Mouse (Mus musculus) liver, embryonic 13.5 days (tissue): ENCODE results near the gene Colgalt1. TPM values are rescaled to one million over a fixed set of nuclear protein-coding genes. Genes with fewer than 3 reads are reported as not detected.

ENCODE experiments used
- ATAC-seq: fragments of 200-750 bp; cut with Nextera tagmentation; 2 replicates; pipeline ENCODE4 v1.8.0; 2017; ENCODE audit warnings: low read depth, mild to moderate bottlenecking, moderate number of reproducible peaks, moderate library complexity
- DNase-seq: peaks from one replicate; pipeline ENCODE4 v3.0.0; 2022
- H3K27ac ChIP-seq: fragments of 300-500 bp; sonication (generic); 2 replicates; pipeline ENCODE4 v1.5.1; 2015; ENCODE audit warnings: moderate library complexity, mild to moderate bottlenecking, inconsistent platforms
- H3K27me3 ChIP-seq: fragments of 300-500 bp; sonication (generic); 2 replicates; pipeline ENCODE4 v1.6.1; 2015; ENCODE audit warnings: mild to moderate bottlenecking, inconsistent platforms
- H3K36me3 ChIP-seq: fragments of 300-500 bp; sonication (generic); 2 replicates; pipeline ENCODE4 v1.6.1; 2015; ENCODE audit warnings: mild to moderate bottlenecking, inconsistent platforms
- H3K4me1 ChIP-seq: fragments of 300-500 bp; sonication (generic); replicated peaks from 2 replicates; pipeline ENCODE4 v1.6.1; 2015; ENCODE audit warnings: inconsistent platforms
- H3K4me2 ChIP-seq: fragments of 300-500 bp; sonication (generic); 2 replicates; pipeline ENCODE4 v1.6.1; 2015; ENCODE audit warnings: inconsistent platforms, mild to moderate bottlenecking, moderate library complexity
- H3K4me3 ChIP-seq: fragments of 300-500 bp; sonication (generic); replicated peaks from 2 replicates; pipeline ENCODE4 v1.5.1; 2015; ENCODE audit warnings: mild to moderate bottlenecking, inconsistent platforms
- H3K9ac ChIP-seq: fragments of 300-500 bp; sonication (generic); 2 replicates; pipeline ENCODE4 v1.6.1; 2015; ENCODE audit warnings: mild to moderate bottlenecking, inconsistent platforms
- H3K9me3 ChIP-seq: fragments of 300-500 bp; sonication (generic); replicated peaks from 2 replicates; pipeline ENCODE4 v1.6.1; 2016; ENCODE audit warnings: inconsistent platforms
- WGBS: fragments of 180-500 bp; shearing (Covaris S2); methylation state at CpG from one replicate; pipeline ENCODE4 v1.1.7; 2015; ENCODE audit not compliant: insufficient replicate concordance; 5-methylcytosine and 5-hydroxymethylcytosine counted together
- microRNA-seq: library from miRNA; unstranded; fragments of <30 nt; microRNA quantifications from one replicate; pipeline ENCODE4, GENCODE M21; 2016
- polyA plus RNA-seq: library from polyadenylated mRNA; unstranded; fragments of >200 nt; fragmentation: Nextera tagmentation; extraction: Ambion mirVana; gene quantifications from 2 replicates; pipeline ENCODE4 v1.2.1, GENCODE M21; 2015

Colgalt1 gene
- polyA plus RNA-seq, 1 experiment from 2014 or later, result 21.4 TPM

GRCm38 (mm10) chr8:71671549-71671965, 60.8 kb downstream of the Colgalt1 start, which contains the start of gene Unc13a:
Unc13a (minus strand) TSS chr8:71671757.
- 0% methylated on average over 41 of the region's 42 CpGs for WGBS
- DNase-seq (peak; percentile 81), ATAC-seq (peak; percentile 53)
- Histone ChIP-seq H3K4me1 (peaks cover 55% of the 10 kb centered on the region), H3K4me3 (peak within 1 kb of the TSS; percentile 58), H3K9ac (0 out of 2 replicates have a peak within 1 kb of the TSS, but pooled peaks have one; percentile 4), H3K4me2 (peak within 1 kb of the TSS; percentile 83), H3K27me3 (peaks cover 50% of the 10 kb centered on the region), H3K9me3 (no peaks in the 10 kb centered on the region), H3K27ac (no peak within 1 kb of the TSS), H3K36me3 (no peaks in the 10 kb centered on the region)

GRCm38 (mm10) chr8:71672168-71672735, 61.5 kb downstream of the Colgalt1 start:
- Histone ChIP-seq H3K27ac (no peak overlapping the region), H3K9me3 (no peaks in the 10 kb centered on the region), H3K4me2 (peak overlapping the region; percentile 83), H3K4me3 (peak overlapping the region; percentile 58), H3K4me1 (peaks cover 62% of the 10 kb centered on the region), H3K27me3 (peaks cover 43% of the 10 kb centered on the region), H3K36me3 (no peaks in the 10 kb centered on the region), H3K9ac (0 out of 2 replicates have a peak overlapping the region, but pooled peaks have one; percentile 4)
- ATAC-seq, result no peak
- no peak for DNase-seq
- 64% methylated on average over 6 of the region's 6 CpGs for WGBS

- Histone ChIP-seq H3K4me3 (no peak overlapping the region), H3K9me3 (no peaks in the 10 kb centered on the region), H3K4me1 (peaks cover 58% of the 10 kb centered on the region), H3K36me3 (no peaks in the 10 kb centered on the region), H3K27me3 (peaks cover 32% of the 10 kb centered on the region), H3K4me2 (no peak overlapping the region), H3K27ac (no peak overlapping the region), H3K9ac (no peak overlapping the region)
- no peak for ATAC-seq
- DNase-seq, result no peak
- WGBS, result 55% methylated on average over 2 of the region's 2 CpGs
Observed at GRCm38 (mm10) chr8:71674071-71674470, 63.3 kb downstream of the Colgalt1 start.

Small RNAs within 50 kb of the gene (microRNA-seq; reads per million reads assigned to microRNA genes)
- gene Mir6769b, result not detected

Other genes starting within 250 kb of the Colgalt1 start
- 52.1 and 55.8 TPM in 2 replicates for gene Use1, start 244.2 kb upstream of the Colgalt1 start, polyA plus RNA-seq
- gene Ocel1, start 239.7 kb upstream of the Colgalt1 start, polyA plus RNA-seq, result 4.3 and 4.4 TPM in 2 replicates
- 18.8 and 19.2 TPM in 2 replicates for gene Nr2f6, start 229.0 kb upstream of the Colgalt1 start, polyA plus RNA-seq
- 2.6 and 2.8 TPM in 2 replicates for gene Ushbp1, start 215.2 kb upstream of the Colgalt1 start, polyA plus RNA-seq
- gene Babam1, start 214.1 kb upstream of the Colgalt1 start, polyA plus RNA-seq, result 65.1 and 74.8 TPM in 2 replicates
- gene Ankle1, start 205.0 kb upstream of the Colgalt1 start, polyA plus RNA-seq, result 39.5 and 40.9 TPM in 2 replicates
- gene Abhd8, start 147.3 kb upstream of the Colgalt1 start, polyA plus RNA-seq, result 12.3 and 13.2 TPM in 2 replicates
- gene Mrpl34, start 146.0 kb upstream of the Colgalt1 start, polyA plus RNA-seq, result 154 and 157 TPM in 2 replicates
- gene Dda1, start 141.8 kb upstream of the Colgalt1 start, polyA plus RNA-seq, result 50.9 and 51.6 TPM in 2 replicates
- 0.12 and 0.14 TPM in 2 replicates for gene Ano8, start 125.0 kb upstream of the Colgalt1 start, polyA plus RNA-seq
- 6.8 and 7.3 TPM in 2 replicates for gene Gtpbp3, start 122.9 kb upstream of the Colgalt1 start, polyA plus RNA-seq
- 24.3 and 28.4 TPM in 2 replicates for gene Plvap, start 99.2 kb upstream of the Colgalt1 start, polyA plus RNA-seq
- 0.15 TPM in 2 replicates for gene Ccdc194, start 85.3 kb upstream of the Colgalt1 start, polyA plus RNA-seq
- 34.1 and 36.0 TPM in 2 replicates for gene Bst2, start 73.5 kb upstream of the Colgalt1 start, polyA plus RNA-seq
- 30.4 and 33.9 TPM in 2 replicates for gene Mvb12a, start 68.1 kb upstream of the Colgalt1 start, polyA plus RNA-seq
- gene Tmem221, start 52.1 kb upstream of the Colgalt1 start, polyA plus RNA-seq, result 0.53 and 0.66 TPM in 2 replicates
- 0.13 and 0.14 TPM in 2 replicates for gene Nxnl1, start 44.4 kb upstream of the Colgalt1 start, polyA plus RNA-seq
- 2.3 and 2.5 TPM in 2 replicates for gene Slc27a1, start 42.1 kb upstream of the Colgalt1 start, polyA plus RNA-seq
- gene Pgls, start 18.8 kb upstream of the Colgalt1 start, polyA plus RNA-seq, result 104 and 110 TPM in 2 replicates
- gene Fam129c, start 13.3 kb upstream of the Colgalt1 start, polyA plus RNA-seq, result 0.28 and 0.80 TPM in 2 replicates
- 0.20 TPM in 2 replicates for gene Unc13a, start 60.8 kb downstream of the Colgalt1 start, polyA plus RNA-seq
- gene Jak3, start 65.3 kb downstream of the Colgalt1 start, polyA plus RNA-seq, result 5.7 and 6.1 TPM in 2 replicates
- gene Insl3, start 78.2 kb downstream of the Colgalt1 start, polyA plus RNA-seq, result 0.67 and 1.1 TPM in 2 replicates
- 3.5 and 3.7 TPM in 2 replicates for gene B3gnt3, start 90.8 kb downstream of the Colgalt1 start, polyA plus RNA-seq
- 16.6 and 16.9 TPM in 2 replicates for gene Fcho1, start 114.7 kb downstream of the Colgalt1 start, polyA plus RNA-seq